Mouse (Mus musculus) stomach, postnatal 0 days (tissue): Measurements from ENCODE around the gene Klc4. TPM values are rescaled to one million over a fixed set of nuclear protein-coding genes. Genes with fewer than 3 reads are reported as not detected.

Experiments used
- ATAC-seq: fragments of 200-750 bp; cut with Nextera tagmentation; 2 replicates; pipeline ENCODE4 v1.8.0; 2017; ENCODE audit not compliant: low FRiP score, low TSS enrichment
- DNase-seq: peaks from one replicate; pipeline ENCODE4 v3.0.0-alpha.2; 2016; ENCODE audit warnings: low spot score
- H3K27ac ChIP-seq: fragments of 300-500 bp; sonication (generic); replicated peaks from 2 replicates; pipeline ENCODE4 v1.5.1; 2014; ENCODE audit warnings: mild to moderate bottlenecking, control low read depth
- H3K27me3 ChIP-seq: fragments of 300-500 bp; sonication (generic); 2 replicates; pipeline ENCODE4 v1.6.1; 2014; ENCODE audit warnings: low read length; ENCODE audit not compliant: control insufficient read depth, insufficient read depth
- H3K36me3 ChIP-seq: fragments of 300-500 bp; sonication (generic); 2 replicates; pipeline ENCODE4 v1.6.1; 2014; ENCODE audit warnings: low read length, mixed read lengths; ENCODE audit not compliant: control insufficient read depth, insufficient read depth
- H3K4me1 ChIP-seq: fragments of 300-500 bp; sonication (generic); replicated peaks from 2 replicates; pipeline ENCODE4 v1.6.1; 2014; ENCODE audit warnings: antibody characterized with exemption; ENCODE audit not compliant: control insufficient read depth, insufficient read depth
- H3K4me2 ChIP-seq: fragments of 300-500 bp; sonication (generic); replicated peaks from 2 replicates; pipeline ENCODE4 v1.6.1; 2014; ENCODE audit warnings: low read depth, mild to moderate bottlenecking, control low read depth, moderate library complexity
- H3K4me3 ChIP-seq: fragments of 300-500 bp; sonication (generic); 2 replicates; pipeline ENCODE4 v1.5.1; 2014; ENCODE audit warnings: low read depth, low read length, control low read depth
- H3K9ac ChIP-seq: fragments of 300-500 bp; sonication (generic); 2 replicates; pipeline ENCODE4 v1.6.1; 2014; ENCODE audit warnings: mild to moderate bottlenecking, low read length, control low read depth, mixed read lengths
- H3K9me3 ChIP-seq: fragments of 300-500 bp; sonication (generic); 2 replicates; pipeline ENCODE4 v1.6.1; 2016; ENCODE audit warnings: low read length; ENCODE audit not compliant: control insufficient read depth
- CTCF ChIP-seq: IDR thresholded peaks from 2 replicates; pipeline ENCODE4 v1.5.1; 2016; ENCODE audit warnings: antibody characterized with exemption, low read depth, mild to moderate bottlenecking, moderate library complexity
- EP300 ChIP-seq: optimal IDR thresholded peaks from 2 replicates; pipeline ENCODE3; 2016; ENCODE audit warnings: antibody characterized with exemption
- WGBS: fragments of 180-500 bp; shearing (Covaris S2); extraction: QIAGEN DNeasy Blood & Tissue Kit; methylation state at CpG from one replicate; pipeline ENCODE4 v1.1.7; 2014; 5-methylcytosine and 5-hydroxymethylcytosine counted together
- polyA plus RNA-seq: library from polyadenylated mRNA; unstranded; fragments of >200 nt; fragmentation: Nextera tagmentation; extraction: Ambion mirVana; gene quantifications from 2 replicates; pipeline ENCODE4 v1.2.1, GENCODE M21; 2015

The Klc4 gene
- 34.5 and 34.8 TPM in 2 replicates for polyA plus RNA-seq

- peaks cover 9% of the 10 kb centered on the region; the same call in 1 of the 2 replicates for H3K36me3 ChIP-seq
- TF ChIP-seq EP300 (no peak), CTCF (0 out of 2 replicates have a peak, but pooled peaks have one; percentile 24)
- peak within 1 kb of the TSS; percentile 60 for H3K4me3 ChIP-seq
- H3K9ac ChIP-seq: peak within 1 kb of the TSS; percentile 74
- H3K4me1 ChIP-seq: no peaks in the 10 kb centered on the region
- H3K27me3 ChIP-seq: no peaks in the 10 kb centered on the region
- H3K9me3 ChIP-seq: no peaks in the 10 kb centered on the region
- under 1% methylated on average over 52 of the region's 53 CpGs for WGBS
- DNase-seq: peak; percentile 100
- H3K27ac ChIP-seq: peak within 1 kb of the TSS; percentile 91
- peak within 1 kb of the TSS; percentile 95 for H3K4me2 ChIP-seq
- ATAC-seq: peak; percentile 79
Observed at GRCm38 (mm10) chr17:46645561-46646321, at the start of gene Klc4, which contains the start of gene Mrpl2. TSS of gene Klc4 (minus strand) at chr17:46646022. TSS of gene Mrpl2 (plus strand) at chr17:46646229.

GRCm38 (mm10) chr17:46694517-46695063, 48.8 kb upstream of the Klc4 start:
- no peaks in the 10 kb centered on the region for H3K9me3 ChIP-seq
- H3K4me1 ChIP-seq: no peaks in the 10 kb centered on the region
- no peak for TF ChIP-seq EP300
- TF ChIP-seq CTCF: no peak
- DNase-seq (no peak), ATAC-seq (no peak)
- 0 out of 2 replicates have a peak, but pooled peaks cover 2% of the 10 kb centered on the region for H3K36me3 ChIP-seq
- H3K4me2 ChIP-seq: no peak overlapping the region
- no peak overlapping the region for H3K9ac ChIP-seq
- H3K4me3 ChIP-seq: no peak overlapping the region
- no peak overlapping the region for H3K27ac ChIP-seq
- WGBS: 81% methylated on average over 1 of the region's 1 CpGs
- no peaks in the 10 kb centered on the region for H3K27me3 ChIP-seq

GRCm38 (mm10) chr17:46691390-46691789, 45.6 kb upstream of the Klc4 start:
- Histone ChIP-seq H3K4me2 (no peak overlapping the region), H3K27ac (no peak overlapping the region), H3K4me3 (no peak overlapping the region), H3K9ac (no peak overlapping the region), H3K27me3 (no peaks in the 10 kb centered on the region), H3K36me3 (peaks cover 11% of the 10 kb centered on the region; the same call in 1 of the 2 replicates), H3K9me3 (no peaks in the 10 kb centered on the region), H3K4me1 (no peaks in the 10 kb centered on the region)
- ATAC-seq (peak; percentile 81), DNase-seq (no peak)
- WGBS: 59% methylated on average over 2 of the region's 2 CpGs
- no peak for TF ChIP-seq EP300
- TF ChIP-seq CTCF: no peak

- Histone ChIP-seq H3K27me3 (no peaks in the 10 kb centered on the region), H3K36me3 (peaks cover 18% of the 10 kb centered on the region), H3K4me1 (no peaks in the 10 kb centered on the region), H3K4me3 (no peak overlapping the region), H3K9me3 (no peaks in the 10 kb centered on the region), H3K4me2 (no peak overlapping the region), H3K9ac (no peak overlapping the region), H3K27ac (no peak overlapping the region)
- WGBS: 85% methylated on average over 12 of the region's 12 CpGs
- peak; percentile 26; the same call in 1 of the 2 replicates for ATAC-seq
- TF ChIP-seq EP300 (no peak), CTCF (no peak)
- no peak for DNase-seq
Observed at GRCm38 (mm10) chr17:46690665-46691064, 44.8 kb upstream of the Klc4 start.

- Histone ChIP-seq H3K4me3 (no peak overlapping the region), H3K27me3 (no peaks in the 10 kb centered on the region), H3K27ac (no peak overlapping the region), H3K4me2 (no peak overlapping the region), H3K36me3 (peaks cover 33% of the 10 kb centered on the region), H3K9me3 (no peaks in the 10 kb centered on the region), H3K4me1 (peaks cover 5% of the 10 kb centered on the region; the same call in 1 of the 2 replicates), H3K9ac (no peak overlapping the region)
- ATAC-seq: no peak
- no peak for DNase-seq
- WGBS: 91% methylated on average over 6 of the region's 6 CpGs
- TF ChIP-seq CTCF: no peak
- TF ChIP-seq EP300: no peak
Observed at GRCm38 (mm10) chr17:46685913-46686312, 40.1 kb upstream of the Klc4 start.
